Mouse (Mus musculus): ENCODE measurements around the gene Hivep3. TPM values are rescaled to one million over a fixed set of nuclear protein-coding genes. Genes with fewer than 3 reads are reported as not detected.

Gene Hivep3
- 1 to 10 TPM; 5.1 to 8.2 TPM for total RNA-seq (2021)
- polyA plus RNA-seq (2012; rRNA removed), result 6.0 and 9.3 TPM in 2 replicates
- long read RNA-seq, partial matches to known transcripts, result 1 of 3 reads
- long read RNA-seq, other reads (novel, unspliced or antisense), result 2 of 3 reads

GRCm38 (mm10) chr4:119733184-119733880 is at the start of gene Hivep3:
Hivep3 (plus strand) TSS chr4:119733784.
- TF ChIP-seq POLR2A (IDR thresholded peaks at IDR 0.05; ENCODE audit: insufficient read depth, low read depth, low read length) (peak; percentile 100), CTCF (IDR thresholded peaks at IDR 0.05) (peak; percentile 7; the same call in 1 of the 2 replicates), EP300 (IDR thresholded peaks at IDR 0.05; ENCODE audit: insufficient read depth, low read depth, low read length) (peak; percentile 79; the same call in 1 of the 2 replicates)
- 1% methylated on average over 47 of the region's 47 CpGs for WGBS
- Histone ChIP-seq H3K36me3 (ENCODE audit: control insufficient read depth, insufficient read depth, low read length) (no peaks in the 10 kb centered on the region), H3K79me2 (replicated peaks; ENCODE audit: control insufficient read depth, insufficient read depth, low read length) (no peaks in the 10 kb centered on the region), H3K27me3 (ENCODE audit: control insufficient read depth, insufficient read depth, low read length) (no peaks in the 10 kb centered on the region), H3K4me1 (ENCODE audit: control insufficient read depth, insufficient read depth, low read length) (peaks cover under 1% of the 10 kb centered on the region; the same call in 1 of the 2 replicates), H3K27ac (peak within 1 kb of the TSS; percentile 78), H3K4me3 (peak within 1 kb of the TSS; percentile 97), H3K9ac (ENCODE audit: low read depth, low read length) (peak within 1 kb of the TSS; percentile 89)
- intact Hi-C loops (cut with DNase I), result loop anchor here (2.0 to 5.0 kb wide), 2 partner anchors 73 to 191 kb away; no protein-coding TSS in a partner anchor
- DNase-seq, result peak; percentile 100

DNA sequence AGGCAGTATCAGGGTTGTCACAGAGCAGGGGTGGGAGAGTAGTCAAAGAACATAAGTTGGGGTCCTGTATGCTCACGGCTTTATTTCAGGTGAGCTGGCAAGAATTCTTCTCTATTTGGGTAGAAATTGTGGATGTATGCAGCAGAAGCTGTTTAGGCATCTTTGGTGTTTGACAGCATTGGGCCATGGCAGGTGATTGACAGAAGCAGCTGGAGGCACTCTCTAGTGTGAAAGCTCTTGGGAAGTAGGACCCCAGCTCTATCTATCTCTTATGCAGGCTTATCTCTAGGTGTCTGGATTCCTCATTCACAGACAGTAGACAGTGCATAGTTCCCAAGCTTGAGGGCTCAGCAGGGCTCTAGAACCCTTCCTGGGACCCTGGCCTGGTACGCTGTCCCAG is 47.8 kb upstream of the Hivep3 start:
- intact Hi-C loops (cut with DNase I), result no loop called here
- TF ChIP-seq CTCF (IDR thresholded peaks at IDR 0.05) (no peak), POLR2A (IDR thresholded peaks at IDR 0.05; ENCODE audit: insufficient read depth, low read depth, low read length) (no peak)
- 84% methylated on average over 2 of the region's 2 CpGs for WGBS

GRCm38 (mm10) chr4:119698339-119698738 is 35.2 kb upstream of the Hivep3 start:
- Histone ChIP-seq H3K27me3 (ENCODE audit: control insufficient read depth, insufficient read depth, low read length) (no peaks in the 10 kb centered on the region), H3K4me1 (ENCODE audit: control insufficient read depth, insufficient read depth, low read length) (no peaks in the 10 kb centered on the region), H3K9ac (ENCODE audit: low read depth, low read length) (no peak overlapping the region), H3K79me2 (replicated peaks; ENCODE audit: control insufficient read depth, insufficient read depth, low read length) (no peaks in the 10 kb centered on the region), H3K36me3 (ENCODE audit: control insufficient read depth, insufficient read depth, low read length) (no peaks in the 10 kb centered on the region), H3K4me3 (no peak overlapping the region), H3K27ac (no peak overlapping the region)
- DNase-seq, result no peak
- 41% methylated on average over 2 of the region's 2 CpGs for WGBS
- intact Hi-C loops (cut with DNase I), result no loop called here
- no peak for TF ChIP-seq EP300 (IDR thresholded peaks at IDR 0.05; ENCODE audit: insufficient read depth, low read depth, low read length)
- no peak for TF ChIP-seq CTCF (IDR thresholded peaks at IDR 0.05)
- no peak for TF ChIP-seq POLR2A (IDR thresholded peaks at IDR 0.05; ENCODE audit: insufficient read depth, low read depth, low read length)

More for the DNA sequence above, 47.8 kb upstream of the Hivep3 start:
- Histone ChIP-seq H3K27me3 (ENCODE audit: control insufficient read depth, insufficient read depth, low read length) (no peaks in the 10 kb centered on the region), H3K36me3 (ENCODE audit: control insufficient read depth, insufficient read depth, low read length) (no peaks in the 10 kb centered on the region), H3K4me3 (no peak overlapping the region), H3K9ac (ENCODE audit: low read depth, low read length) (no peak overlapping the region), H3K27ac (no peak overlapping the region), H3K79me2 (replicated peaks; ENCODE audit: control insufficient read depth, insufficient read depth, low read length) (no peaks in the 10 kb centered on the region), H3K4me1 (ENCODE audit: control insufficient read depth, insufficient read depth, low read length) (no peaks in the 10 kb centered on the region)
- DNase-seq, result no peak

DNA sequence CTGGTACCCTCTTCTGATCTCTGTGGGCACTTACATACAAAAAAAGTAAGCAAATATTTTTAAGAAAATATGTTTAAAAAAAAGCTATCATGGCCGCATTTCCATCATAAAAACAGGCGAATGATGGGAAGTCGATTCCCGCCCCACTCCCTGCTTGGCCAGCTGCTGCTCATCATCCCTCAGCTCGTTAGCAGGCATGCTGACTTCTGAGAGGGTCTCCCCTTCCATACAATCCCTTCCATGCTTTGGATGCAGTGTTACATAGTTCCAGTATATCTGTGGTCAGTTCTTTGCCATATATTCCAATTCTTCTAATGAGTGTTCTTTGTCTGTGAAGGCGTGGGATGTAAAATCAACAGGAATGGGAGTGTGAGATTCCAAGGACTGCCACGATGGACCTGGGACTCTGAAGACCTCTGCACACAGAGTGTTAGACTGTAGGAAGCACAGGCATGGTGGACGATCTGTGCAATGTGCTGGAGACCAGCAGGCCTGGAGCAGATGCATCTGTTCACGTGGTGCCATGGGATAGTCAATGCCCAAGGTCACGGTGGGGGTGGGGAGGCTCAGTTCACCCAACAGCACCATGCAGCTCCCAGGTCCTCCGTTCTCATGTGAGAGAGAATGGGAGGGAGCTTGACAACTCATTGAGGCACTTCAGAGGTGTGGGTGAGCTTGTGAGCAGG is 32.2 kb upstream of the Hivep3 start:
- no peaks in the 10 kb centered on the region for H3K36me3 ChIP-seq (ENCODE audit: control insufficient read depth, insufficient read depth, low read length)
- no peak overlapping the region for H3K9ac ChIP-seq (ENCODE audit: low read depth, low read length)
- WGBS, result 82% methylated on average over 11 of the region's 11 CpGs
- TF ChIP-seq CTCF (IDR thresholded peaks at IDR 0.05), result no peak
- no peak overlapping the region for H3K4me3 ChIP-seq
- no peaks in the 10 kb centered on the region for H3K27me3 ChIP-seq (ENCODE audit: control insufficient read depth, insufficient read depth, low read length)
- H3K79me2 ChIP-seq (replicated peaks; ENCODE audit: control insufficient read depth, insufficient read depth, low read length), result no peaks in the 10 kb centered on the region
- H3K27ac ChIP-seq, result no peak overlapping the region
- DNase-seq, result no peak
- intact Hi-C loops (cut with DNase I), result no loop called here
- no peaks in the 10 kb centered on the region for H3K4me1 ChIP-seq (ENCODE audit: control insufficient read depth, insufficient read depth, low read length)

DNA sequence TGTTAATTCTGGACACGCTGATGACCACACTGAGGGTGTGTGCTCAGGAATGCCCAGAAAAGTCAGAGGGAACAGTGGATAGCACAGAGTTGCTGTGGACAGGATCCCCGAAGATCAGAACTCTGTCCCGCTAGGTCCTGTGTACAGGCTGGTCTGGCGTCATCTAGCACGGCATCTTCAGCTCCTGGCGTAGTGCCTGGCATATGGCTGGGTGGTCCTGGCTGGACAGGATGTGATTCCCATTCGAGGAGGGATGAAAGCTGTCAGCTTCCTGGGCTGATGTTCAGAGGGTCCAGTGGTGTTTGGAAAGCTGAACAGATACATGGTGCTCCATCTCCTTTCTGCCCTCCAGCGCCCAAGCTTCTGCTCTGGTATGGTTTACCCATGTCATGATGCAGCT is 29.6 kb upstream of the Hivep3 start:
- Histone ChIP-seq H3K4me1 (ENCODE audit: control insufficient read depth, insufficient read depth, low read length) (no peaks in the 10 kb centered on the region), H3K9ac (ENCODE audit: low read depth, low read length) (no peak overlapping the region), H3K27ac (no peak overlapping the region), H3K79me2 (replicated peaks; ENCODE audit: control insufficient read depth, insufficient read depth, low read length) (no peaks in the 10 kb centered on the region), H3K4me3 (no peak overlapping the region), H3K27me3 (ENCODE audit: control insufficient read depth, insufficient read depth, low read length) (no peaks in the 10 kb centered on the region), H3K36me3 (ENCODE audit: control insufficient read depth, insufficient read depth, low read length) (no peaks in the 10 kb centered on the region)
- TF ChIP-seq POLR2A (IDR thresholded peaks at IDR 0.05; ENCODE audit: insufficient read depth, low read depth, low read length), result no peak
- DNase-seq, result no peak
- 67% methylated on average over 8 of the region's 8 CpGs for WGBS
- intact Hi-C loops (cut with DNase I), result no loop called here

- TF ChIP-seq EP300 (IDR thresholded peaks at IDR 0.05; ENCODE audit: insufficient read depth, low read depth, low read length) (no peak), POLR2A (IDR thresholded peaks at IDR 0.05; ENCODE audit: insufficient read depth, low read depth, low read length) (no peak), CTCF (IDR thresholded peaks at IDR 0.05) (no peak)
- peak in 1 of 2 experiments; percentile 13 for DNase-seq
- Histone ChIP-seq H3K9ac (ENCODE audit: low read depth, low read length) (no peak overlapping the region), H3K27me3 (ENCODE audit: control insufficient read depth, insufficient read depth, low read length) (no peaks in the 10 kb centered on the region), H3K4me3 (no peak overlapping the region), H3K36me3 (ENCODE audit: control insufficient read depth, insufficient read depth, low read length) (no peaks in the 10 kb centered on the region), H3K27ac (no peak overlapping the region; the same call in 1 of the 2 replicates), H3K79me2 (replicated peaks; ENCODE audit: control insufficient read depth, insufficient read depth, low read length) (no peaks in the 10 kb centered on the region), H3K4me1 (ENCODE audit: control insufficient read depth, insufficient read depth, low read length) (no peaks in the 10 kb centered on the region)
- WGBS, result 67% methylated on average over 5 of the region's 5 CpGs
- intact Hi-C loops (cut with DNase I), result no loop called here
Measured at GRCm38 (mm10) chr4:119707326-119707725, 26.3 kb upstream of the Hivep3 start.
